Mouse (Mus musculus) kidney, adult 8-10 months (tissue): ENCODE measurements around the gene D430019H16Rik.

Experiments
- DNase-seq, 2 experiments: peaks; one replicate each; pipeline ENCODE4 v3.0.0; 2022

D430019H16Rik gene

DNA sequence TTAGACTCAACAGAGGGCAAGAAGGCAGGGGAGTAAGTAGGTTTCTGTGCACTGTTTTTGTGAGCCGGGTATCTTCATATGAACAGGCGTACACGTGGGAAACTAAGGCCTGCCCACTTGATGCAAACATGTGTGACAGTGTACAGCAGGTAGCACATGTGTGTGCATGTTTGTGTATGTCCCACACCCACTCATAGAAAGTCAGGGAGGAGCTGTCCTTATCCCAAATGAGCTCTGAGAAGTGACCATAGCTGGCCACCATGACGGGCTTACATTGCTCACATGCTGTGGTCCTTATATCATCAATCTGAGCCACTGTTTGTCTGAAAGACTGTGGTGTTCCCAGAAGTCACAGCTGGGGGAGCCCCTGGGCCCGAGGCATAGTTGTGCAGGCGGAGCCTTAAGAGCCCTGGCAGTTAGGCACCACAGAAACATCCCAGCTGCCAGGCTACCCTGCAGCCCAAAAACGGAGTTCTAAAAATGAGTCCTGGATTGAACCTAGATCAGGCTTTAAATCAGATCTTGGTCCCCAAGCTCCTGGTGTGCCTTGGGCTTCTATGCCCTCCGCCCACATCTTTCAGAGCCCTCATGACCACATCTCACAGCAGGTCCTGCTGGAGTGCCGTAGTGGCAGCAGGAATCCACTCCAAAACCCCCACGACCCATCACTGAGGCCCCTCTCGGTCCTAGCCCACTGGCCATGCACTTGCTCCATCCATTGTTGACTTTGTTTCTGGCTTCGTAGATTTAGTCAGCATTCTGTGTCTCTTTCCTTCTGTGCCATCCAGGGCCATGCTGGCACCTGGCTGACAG, 88.1 kb downstream of the D430019H16Rik start:
- no peak for DNase-seq

DNA sequence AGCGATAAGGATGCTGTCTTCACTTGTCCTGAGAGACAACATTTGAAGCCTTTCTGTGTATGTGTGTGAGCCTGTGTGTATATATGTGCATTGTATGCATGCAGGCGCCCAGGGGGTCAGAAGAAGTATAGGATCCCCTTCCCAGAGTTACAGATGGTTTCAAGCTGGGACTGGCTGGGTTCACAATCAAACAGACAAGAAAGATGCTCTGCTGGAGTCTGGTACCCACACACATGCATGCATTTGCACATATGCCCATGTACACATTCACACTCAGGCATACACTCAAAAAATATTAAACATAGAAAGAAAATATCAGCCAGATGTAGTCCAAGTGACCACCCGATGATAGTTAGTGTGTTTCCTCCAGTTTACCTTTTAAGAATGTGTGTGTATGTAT, 88.9 kb downstream of the D430019H16Rik start:
- DNase-seq: no peak
